Mouse (Mus musculus) limb, embryonic 11.5 days (tissue): ENCODE results near the gene Zcchc24. TPM values are rescaled to one million over a fixed set of nuclear protein-coding genes. Genes with fewer than 3 reads are reported as not detected.

Source experiments
- polyA plus RNA-seq: library from polyadenylated mRNA; unstranded; fragments of >200 nt; fragmentation: Nextera tagmentation; extraction: Ambion mirVana; gene quantifications from 2 replicates; pipeline ENCODE4 v1.2.1, GENCODE M21; 2014

Zcchc24 gene
- polyA plus RNA-seq, 1 experiment from 2014 or later, result 19.5 TPM

Other genes starting within 250 kb of the Zcchc24 start
- 47.4 and 50.9 TPM in 2 replicates for gene Ppif, start 74.9 kb downstream of the Zcchc24 start, polyA plus RNA-seq
- 5.0 and 5.1 TPM in 2 replicates for gene Anxa11, start 73.1 kb upstream of the Zcchc24 start, polyA plus RNA-seq
- gene Plac9a, start 134.1 kb upstream of the Zcchc24 start, polyA plus RNA-seq, result not detected in 2 replicates
- 3.6 and 4.5 TPM in 2 replicates for gene Tmem254a, start 158.6 kb upstream of the Zcchc24 start, polyA plus RNA-seq
- gene Cphx1, start 169.3 kb upstream of the Zcchc24 start, polyA plus RNA-seq, result not detected in 2 replicates
- gene Duxbl1, start 209.5 kb upstream of the Zcchc24 start, polyA plus RNA-seq, result 2.9 and 3.6 TPM in 2 replicates